Mouse (Mus musculus) kidney, adult 2 months (tissue): ENCODE results near the gene Slco2b1. TPM values are rescaled to one million over a fixed set of nuclear protein-coding genes. Genes with fewer than 3 reads are reported as not detected.

ENCODE experiments used
- DNase-seq: peaks from one replicate; pipeline ENCODE4 v3.0.0; 2021
- H3K27ac ChIP-seq: fragments of 200-500 bp; 2 replicates; pipeline ENCODE4 v1.5.1; 2012; ENCODE audit warnings: low read depth, low read length, control low read depth, inconsistent platforms; ENCODE audit not compliant: insufficient read depth
- H3K27me3 ChIP-seq: fragments of 200-500 bp; replicated peaks from 2 replicates; pipeline ENCODE4 v1.6.1; 2012; ENCODE audit warnings: mild to moderate bottlenecking, moderate library complexity, low read length, inconsistent platforms; ENCODE audit not compliant: control insufficient read depth, insufficient read depth
- H3K36me3 ChIP-seq: fragments of 200-500 bp; 2 replicates; pipeline ENCODE4 v1.6.1; 2012; ENCODE audit warnings: mild to moderate bottlenecking, moderate library complexity, low read length, inconsistent platforms; ENCODE audit not compliant: control insufficient read depth, insufficient read depth
- H3K4me1 ChIP-seq: fragments of 200-500 bp; 2 replicates; pipeline ENCODE4 v1.6.1; 2011; ENCODE audit warnings: low read length; ENCODE audit not compliant: control insufficient read depth, insufficient read depth
- H3K4me3 ChIP-seq: fragments of 200-500 bp; 2 replicates; pipeline ENCODE4 v1.5.1; 2011; ENCODE audit warnings: mild to moderate bottlenecking, low read depth, low read length, control low read depth; ENCODE audit not compliant: insufficient read depth
- CTCF ChIP-seq: fragments of 200-500 bp; conservative IDR thresholded peaks from 2 replicates; pipeline ENCODE4 v1.5.1; 2011; ENCODE audit warnings: low read depth, mild to moderate bottlenecking, control low read depth, low read length, moderate library complexity, mixed read lengths; ENCODE audit not compliant: insufficient read depth, insufficient read length
- POLR2A ChIP-seq: fragments of 200-500 bp; IDR thresholded peaks from one replicate; pipeline ENCODE4 v1.6.1; 2011; ENCODE audit warnings: low read depth, low read length, control low read depth
- WGBS: fragments of 180-500 bp; shearing (Covaris S2); methylation state at CpG from one replicate; pipeline ENCODE4 v1.1.7; 2018; 5-methylcytosine and 5-hydroxymethylcytosine counted together
- polyA plus RNA-seq: library from polyadenylated mRNA; depleted of rRNA; stranded (reverse); fragments of >200 nt; gene quantifications from 2 replicates; pipeline ENCODE4 v1.2.3, GENCODE M21; 2012

The Slco2b1 gene
- polyA plus RNA-seq, 1 experiment: 28.4 TPM

DNA sequence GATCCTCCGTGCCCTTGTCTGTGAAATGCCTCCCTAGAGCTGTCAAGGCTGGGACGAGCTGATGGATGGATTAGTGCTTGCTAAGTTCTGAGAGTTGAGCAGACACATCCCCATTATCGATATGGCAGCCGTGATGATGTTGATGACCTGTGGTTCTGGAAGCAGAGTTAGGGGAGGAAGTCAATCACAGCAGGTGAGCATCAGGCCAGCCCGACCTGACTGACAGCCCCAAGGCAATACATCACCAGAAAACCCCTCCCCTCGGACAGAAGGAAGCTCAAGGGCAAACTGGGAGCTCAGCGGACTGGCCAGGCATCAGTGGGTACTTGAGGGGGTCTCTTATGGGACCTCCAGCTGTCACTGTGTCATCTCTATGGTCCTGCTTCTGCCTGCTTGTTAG, 1.1 kb downstream of the Slco2b1 start:
- DNase-seq: no peak
- no peak overlapping the region for H3K4me3 ChIP-seq
- H3K27me3 ChIP-seq: no peaks in the 10 kb centered on the region
- no peak for TF ChIP-seq POLR2A
- TF ChIP-seq CTCF: no peak
- no peaks in the 10 kb centered on the region for H3K36me3 ChIP-seq
- WGBS: 58% methylated on average over 7 of the region's 7 CpGs
- H3K27ac ChIP-seq: no peak overlapping the region
- no peaks in the 10 kb centered on the region for H3K4me1 ChIP-seq

DNA sequence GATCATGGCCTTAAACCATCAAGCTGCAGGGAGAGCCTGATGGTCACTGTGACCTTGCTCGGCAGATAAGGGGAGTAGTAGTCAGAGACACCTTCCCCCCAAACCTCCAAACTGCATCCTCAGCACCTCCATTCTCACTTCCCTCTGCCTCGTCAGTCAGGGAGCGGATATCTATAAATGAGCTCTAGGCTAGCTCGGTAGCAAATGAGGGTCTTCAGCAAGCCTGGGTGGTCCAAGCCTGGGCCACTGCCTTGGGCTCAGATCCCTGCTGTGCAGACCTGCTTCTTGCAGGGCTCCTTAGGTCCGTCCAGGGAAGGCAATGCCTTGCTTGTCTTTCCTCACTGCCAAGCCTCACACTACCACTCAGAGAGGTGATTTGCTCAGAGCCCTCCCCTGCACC, 2.4 kb downstream of the Slco2b1 start:
- Histone ChIP-seq H3K27me3 (no peaks in the 10 kb centered on the region), H3K4me3 (no peak overlapping the region), H3K36me3 (no peaks in the 10 kb centered on the region), H3K4me1 (no peaks in the 10 kb centered on the region), H3K27ac (no peak overlapping the region)
- TF ChIP-seq POLR2A (no peak), CTCF (no peak)
- WGBS: 88% methylated on average over 5 of the region's 5 CpGs
- DNase-seq: no peak

GRCm38 (mm10) chr7:99708301-99708721, 2.8 kb downstream of the Slco2b1 start:
- 65% methylated on average over 8 of the region's 8 CpGs for WGBS
- no peaks in the 10 kb centered on the region for H3K4me1 ChIP-seq
- no peak for TF ChIP-seq CTCF
- no peak for TF ChIP-seq POLR2A
- no peak overlapping the region for H3K27ac ChIP-seq
- H3K4me3 ChIP-seq: no peak overlapping the region
- H3K36me3 ChIP-seq: no peaks in the 10 kb centered on the region
- DNase-seq: no peak
- H3K27me3 ChIP-seq: no peaks in the 10 kb centered on the region

DNA sequence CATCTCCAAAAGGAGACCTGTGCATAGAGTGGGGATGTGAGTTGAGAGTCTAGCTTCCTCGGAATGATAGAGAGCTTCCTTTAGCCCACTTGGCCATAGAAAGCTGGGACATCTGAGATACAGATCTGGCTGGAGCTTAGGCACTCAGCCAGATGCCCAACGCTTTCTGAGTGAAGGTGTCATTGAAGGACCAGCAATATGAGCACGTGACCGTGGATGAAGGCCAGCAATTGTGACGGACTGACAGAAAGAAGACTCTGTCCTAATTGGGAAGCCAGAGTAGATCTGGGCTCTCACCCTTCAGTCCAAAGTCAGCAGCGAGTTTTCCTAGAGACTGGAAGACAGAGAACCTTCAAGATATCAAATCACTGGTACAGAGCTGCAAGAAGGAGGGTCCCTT, 3.5 kb downstream of the Slco2b1 start:
- Histone ChIP-seq H3K27ac (peak overlapping the region; percentile 95; the same call in 1 of the 2 replicates), H3K4me1 (no peaks in the 10 kb centered on the region), H3K4me3 (no peak overlapping the region), H3K27me3 (no peaks in the 10 kb centered on the region), H3K36me3 (no peaks in the 10 kb centered on the region)
- WGBS: 71% methylated on average over 6 of the region's 6 CpGs
- TF ChIP-seq CTCF (no peak), POLR2A (no peak)
- no peak for DNase-seq

DNA sequence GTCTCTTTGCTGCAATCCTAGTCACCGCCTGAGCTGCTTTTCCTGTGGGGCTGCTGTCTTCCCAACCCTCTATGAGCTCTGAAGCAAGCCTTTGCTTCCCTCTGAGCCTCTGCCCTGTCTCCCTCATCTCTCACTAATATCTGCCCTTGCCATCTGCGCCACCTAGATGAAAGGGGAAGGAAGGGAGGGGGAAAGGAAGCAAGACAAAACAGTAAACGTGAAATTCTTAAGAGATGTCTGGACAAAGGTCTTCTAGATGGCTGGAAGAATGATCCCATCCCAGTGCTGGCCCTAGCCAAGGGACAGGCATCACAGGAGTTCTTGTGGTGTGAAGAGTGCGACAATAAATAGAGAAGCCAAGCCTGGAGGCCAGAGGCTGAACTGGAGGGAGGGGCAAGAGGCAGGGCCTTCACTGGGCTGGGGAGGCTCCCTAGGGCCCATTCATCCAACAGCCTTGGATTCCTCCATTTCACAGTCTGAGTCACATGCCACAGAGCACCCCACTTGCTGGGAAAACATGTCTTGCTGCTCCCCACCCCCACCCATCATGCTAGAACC, 4.0 kb downstream of the Slco2b1 start:
- 39% methylated on average over 4 of the region's 4 CpGs for WGBS
- H3K36me3 ChIP-seq: no peaks in the 10 kb centered on the region
- DNase-seq: peak; percentile 53
- H3K4me1 ChIP-seq: no peaks in the 10 kb centered on the region
- TF ChIP-seq POLR2A: no peak
- TF ChIP-seq CTCF: no peak
- H3K27ac ChIP-seq: peak overlapping the region; percentile 95
- no peak overlapping the region for H3K4me3 ChIP-seq
- H3K27me3 ChIP-seq: no peaks in the 10 kb centered on the region

- DNase-seq: peak; percentile 74
- H3K27ac ChIP-seq: peak overlapping the region; percentile 95
- WGBS: 56% methylated on average over 4 of the region's 4 CpGs
- H3K36me3 ChIP-seq: no peaks in the 10 kb centered on the region
- H3K4me3 ChIP-seq: peak overlapping the region; percentile 24
- H3K4me1 ChIP-seq: no peaks in the 10 kb centered on the region
- TF ChIP-seq POLR2A (no peak), CTCF (no peak)
- no peaks in the 10 kb centered on the region for H3K27me3 ChIP-seq
Observed at GRCm38 (mm10) chr7:99706341-99707037, 4.7 kb downstream of the Slco2b1 start.

- 80% methylated on average over 3 of the region's 3 CpGs for WGBS
- Histone ChIP-seq H3K27ac (peak overlapping the region; percentile 22), H3K36me3 (no peaks in the 10 kb centered on the region), H3K27me3 (no peaks in the 10 kb centered on the region), H3K4me1 (no peaks in the 10 kb centered on the region), H3K4me3 (peak overlapping the region; percentile 24)
- TF ChIP-seq CTCF (no peak), POLR2A (no peak)
- no peak for DNase-seq
Observed at GRCm38 (mm10) chr7:99704736-99705519, 6.2 kb downstream of the Slco2b1 start.
